Mouse (Mus musculus) G1E (cell line): Measurements from ENCODE around the gene Prdm10. TPM values are rescaled to one million over a fixed set of nuclear protein-coding genes. Genes with fewer than 3 reads are reported as not detected.

Source experiments
- ATAC-seq: 2 replicates; pipeline ENCODE4 v1.8.0; 2016; ENCODE audit warnings: mild to moderate bottlenecking; ENCODE audit not compliant: insufficient number of reproducible peaks, poor library complexity, low FRiP score, severe bottlenecking; ENCODE audit errors: extremely low read depth
- DNase-seq: peaks from one replicate; pipeline ENCODE4 v3.0.0; 2012; ENCODE audit warnings: low spot score
- H3K27me3 ChIP-seq: 2 replicates; pipeline ENCODE4 v1.6.1; 2012; ENCODE audit warnings: mild to moderate bottlenecking, low read length, inconsistent platforms; ENCODE audit not compliant: insufficient read depth
- H3K36me3 ChIP-seq: replicated peaks from 2 replicates; pipeline ENCODE3; 2012; ENCODE audit warnings: mild to moderate bottlenecking, inconsistent platforms
- H3K4me1 ChIP-seq: 2 replicates; pipeline ENCODE4 v1.6.1; 2012; ENCODE audit warnings: low read depth, low read length, inconsistent platforms, mixed read lengths; ENCODE audit not compliant: insufficient read depth
- H3K4me3 ChIP-seq: 2 replicates; pipeline ENCODE4 v1.5.1; 2012; ENCODE audit warnings: low read depth, mild to moderate bottlenecking, inconsistent platforms, low read length, moderate library complexity, mixed read lengths
- H3K9me3 ChIP-seq: replicated peaks from 2 replicates; pipeline ENCODE4 v1.6.1; 2012; ENCODE audit warnings: inconsistent platforms
- CTCF ChIP-seq: IDR thresholded peaks from 2 replicates; pipeline ENCODE4 v1.5.1; 2012; ENCODE audit warnings: low read depth, low read length, inconsistent platforms, mixed read lengths
- GATA1 ChIP-seq: IDR thresholded peaks from 2 replicates; pipeline ENCODE4 v1.6.1; 2012; ENCODE audit warnings: borderline replicate concordance, low read length, inconsistent platforms, mixed read lengths
- GATA2 ChIP-seq: IDR thresholded peaks from 2 replicates; pipeline ENCODE4 v1.6.1; 2012; ENCODE audit warnings: low read depth, low read length, inconsistent platforms, borderline replicate concordance
- POLR2AphosphoS5 ChIP-seq: IDR thresholded peaks from 2 replicates; pipeline ENCODE4 v1.6.1; 2012; ENCODE audit warnings: low read depth, low read length, inconsistent platforms; ENCODE audit not compliant: insufficient replicate concordance
- TAL1 ChIP-seq: conservative IDR thresholded peaks from 2 replicates; pipeline ENCODE4 v1.6.1; 2012; ENCODE audit warnings: low read depth, low read length, inconsistent platforms, mixed read lengths
- polyA plus RNA-seq: library from polyadenylated mRNA; stranded (reverse); fragments of >175 nt; gene quantifications from 2 replicates; pipeline ENCODE4 v1.2.3, GENCODE M21; 2012
- total RNA-seq, 2 experiments: library from RNA; stranded (forward) in 1 of 2; stranded (reverse) in 1 of 2; fragments of 200-1000 nt in 1 of 2; fragments of >200 nt in 1 of 2; fragmentation: Nextera tagmentation in 1 of 2; gene quantifications; 2 replicates each; pipeline ENCODE4 v1.2.3; 2014 to 2017

Gene Prdm10
- total RNA-seq (2014; fragmentation: Nextera tagmentation), result 12.0 and 19.9 TPM in 2 replicates
- 9.5 and 9.9 TPM in 2 replicates for total RNA-seq (2017)
- polyA plus RNA-seq, result 3.6 and 5.3 TPM in 2 replicates

DNA sequence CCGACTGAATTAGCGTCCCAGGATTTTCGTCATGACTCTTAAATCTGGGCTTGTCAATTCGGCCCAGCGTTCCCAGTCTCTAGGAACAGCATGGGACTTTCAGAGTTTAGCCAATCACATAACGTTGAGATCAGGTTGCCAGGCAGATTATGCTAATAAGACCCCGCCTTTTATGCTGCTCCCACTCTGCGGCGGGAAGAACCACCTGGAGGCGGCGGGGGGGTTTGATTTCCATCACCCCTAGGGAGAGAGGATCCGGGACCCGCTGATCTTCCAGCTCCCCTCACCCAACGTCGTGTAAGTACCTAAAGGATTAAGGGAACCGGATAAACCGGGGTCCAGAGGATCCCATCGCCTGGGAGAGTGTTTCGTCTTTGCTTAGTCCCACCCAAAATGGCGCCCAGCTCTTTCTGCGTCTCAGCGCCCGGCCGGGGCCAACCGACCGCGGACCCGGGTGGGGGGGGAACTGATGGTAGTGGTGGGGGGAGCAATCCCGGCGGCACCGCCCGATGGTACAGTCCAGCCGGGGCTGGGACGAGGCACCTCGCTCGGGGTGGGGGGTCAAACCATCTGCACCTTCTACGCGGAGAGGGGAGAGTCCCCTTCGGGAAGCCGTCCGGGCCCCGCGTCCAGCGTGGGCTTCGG is at the start of gene Prdm10:
TSS of gene Prdm10 (plus strand) at position 173 of the 645 bp plus-strand sequence.
- DNase-seq (peak; percentile 95), ATAC-seq (peak; percentile 72)
- H3K4me3 ChIP-seq, result peak within 1 kb of the TSS; percentile 90
- peaks cover 6% of the 10 kb centered on the region for H3K36me3 ChIP-seq
- no peak for TF ChIP-seq TAL1
- TF ChIP-seq CTCF, result no peak
- no peak for TF ChIP-seq GATA1
- TF ChIP-seq GATA2, result no peak
- TF ChIP-seq POLR2AphosphoS5, result no peak; the same call in 1 of the 2 replicates
- no peaks in the 10 kb centered on the region for H3K9me3 ChIP-seq
- H3K4me1 ChIP-seq, result peaks cover 65% of the 10 kb centered on the region
- H3K27me3 ChIP-seq, result no peaks in the 10 kb centered on the region

DNA sequence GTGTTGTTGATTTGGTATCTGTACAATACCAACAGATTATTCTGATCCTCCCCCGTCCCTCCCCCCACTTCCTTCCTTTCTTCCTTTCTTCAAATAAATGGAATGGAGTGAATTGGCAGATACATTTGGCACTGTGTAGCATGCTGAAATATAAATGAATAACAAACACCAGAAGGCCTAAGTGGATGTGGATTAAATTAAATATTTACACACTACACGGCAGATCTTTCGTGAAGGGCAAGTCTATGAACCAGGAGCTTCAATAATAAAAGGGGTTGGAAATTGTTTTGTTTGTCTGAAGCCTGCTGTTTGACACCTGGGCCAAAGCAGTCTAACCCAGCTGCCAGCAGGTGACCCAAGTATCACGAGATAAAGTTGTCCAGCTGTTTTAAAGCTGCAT is 45.3 kb upstream of the Prdm10 start:
- DNase-seq (no peak), ATAC-seq (no peak)
- H3K27me3 ChIP-seq, result no peaks in the 10 kb centered on the region
- H3K9me3 ChIP-seq, result peaks cover 4% of the 10 kb centered on the region
- H3K36me3 ChIP-seq, result no peaks in the 10 kb centered on the region
- H3K4me3 ChIP-seq, result no peak overlapping the region
- H3K4me1 ChIP-seq, result peaks cover 16% of the 10 kb centered on the region
- TF ChIP-seq CTCF (no peak), TAL1 (no peak), POLR2AphosphoS5 (no peak), GATA1 (no peak), GATA2 (no peak)

DNA sequence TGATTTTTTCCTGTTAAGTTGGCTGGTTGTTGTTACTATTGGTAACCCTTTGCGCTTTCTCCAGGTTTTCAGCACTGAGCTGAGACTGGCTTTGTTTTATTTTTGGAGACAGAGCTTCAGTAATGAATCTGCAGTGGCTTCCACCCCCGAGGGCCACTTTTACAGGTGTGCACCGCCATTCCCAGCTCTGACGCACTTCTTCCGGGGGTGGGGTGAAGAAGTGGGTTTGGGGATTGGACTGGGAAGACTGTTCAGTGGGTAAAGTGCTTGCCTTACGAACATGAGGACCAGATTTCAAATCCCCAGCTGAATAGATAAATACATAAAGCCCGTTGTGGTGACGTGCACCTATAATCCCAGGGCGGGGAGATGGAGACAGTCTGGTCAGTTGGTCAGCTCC is 44.8 kb upstream of the Prdm10 start:
- ATAC-seq, result no peak
- H3K27me3 ChIP-seq, result no peaks in the 10 kb centered on the region
- peaks cover 6% of the 10 kb centered on the region for H3K9me3 ChIP-seq
- no peaks in the 10 kb centered on the region for H3K36me3 ChIP-seq
- peaks cover 17% of the 10 kb centered on the region for H3K4me1 ChIP-seq
- TF ChIP-seq TAL1, result no peak
- no peak for TF ChIP-seq POLR2AphosphoS5
- no peak for TF ChIP-seq GATA2
- no peak for TF ChIP-seq GATA1
- TF ChIP-seq CTCF, result no peak
- H3K4me3 ChIP-seq, result no peak overlapping the region
- DNase-seq, result no peak

DNA sequence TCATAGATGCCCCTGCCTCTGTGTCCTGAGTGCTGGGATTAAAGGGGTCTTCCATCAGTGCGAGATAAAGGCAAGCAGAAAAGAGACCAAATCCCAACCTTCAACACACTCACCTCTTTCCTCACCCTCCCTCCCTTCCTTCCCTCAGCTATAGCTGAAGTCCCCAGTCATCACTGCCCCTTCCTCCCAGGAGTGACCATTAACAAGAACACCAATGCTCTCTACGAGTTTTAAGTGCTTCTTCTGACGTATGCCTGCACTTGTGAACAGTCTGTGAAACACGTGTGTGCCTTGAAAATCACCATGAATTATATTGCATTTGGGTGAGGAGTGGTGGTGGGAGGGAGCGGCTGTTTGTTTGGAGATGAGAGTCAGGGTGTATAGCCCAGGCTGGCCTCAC is 44.3 kb upstream of the Prdm10 start:
- ATAC-seq, result no peak
- Histone ChIP-seq H3K4me1 (peaks cover 23% of the 10 kb centered on the region), H3K9me3 (peaks cover 6% of the 10 kb centered on the region), H3K36me3 (no peaks in the 10 kb centered on the region), H3K4me3 (no peak overlapping the region), H3K27me3 (no peaks in the 10 kb centered on the region)
- DNase-seq, result no peak
- TF ChIP-seq CTCF (no peak), TAL1 (no peak), POLR2AphosphoS5 (no peak), GATA1 (no peak), GATA2 (no peak)

DNA sequence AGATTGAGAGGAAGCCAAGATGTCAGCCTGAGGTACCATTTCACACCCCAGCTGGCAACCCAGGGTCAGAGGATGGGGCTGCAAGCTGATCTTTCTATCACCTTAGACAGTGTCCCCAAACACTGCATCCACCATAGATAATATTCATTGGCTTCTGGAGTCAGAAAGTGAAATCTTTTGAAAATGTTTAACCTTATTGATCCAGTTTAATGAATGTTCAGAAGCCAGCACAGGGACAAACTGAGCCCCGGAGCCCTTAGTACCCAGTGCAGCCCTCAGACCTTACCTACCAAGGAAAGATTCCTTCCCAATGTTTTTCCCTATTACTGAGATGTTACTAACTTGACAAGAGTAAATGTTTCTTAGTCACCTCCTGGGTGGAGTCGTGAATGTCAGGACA is 41.8 kb upstream of the Prdm10 start:
- no peak for ATAC-seq
- Histone ChIP-seq H3K4me1 (peaks cover 37% of the 10 kb centered on the region), H3K36me3 (no peaks in the 10 kb centered on the region), H3K4me3 (no peak overlapping the region), H3K27me3 (no peaks in the 10 kb centered on the region), H3K9me3 (peaks cover 6% of the 10 kb centered on the region)
- TF ChIP-seq POLR2AphosphoS5, result no peak
- TF ChIP-seq CTCF, result no peak
- no peak for TF ChIP-seq TAL1
- TF ChIP-seq GATA1, result no peak
- TF ChIP-seq GATA2, result no peak
- DNase-seq, result no peak

DNA sequence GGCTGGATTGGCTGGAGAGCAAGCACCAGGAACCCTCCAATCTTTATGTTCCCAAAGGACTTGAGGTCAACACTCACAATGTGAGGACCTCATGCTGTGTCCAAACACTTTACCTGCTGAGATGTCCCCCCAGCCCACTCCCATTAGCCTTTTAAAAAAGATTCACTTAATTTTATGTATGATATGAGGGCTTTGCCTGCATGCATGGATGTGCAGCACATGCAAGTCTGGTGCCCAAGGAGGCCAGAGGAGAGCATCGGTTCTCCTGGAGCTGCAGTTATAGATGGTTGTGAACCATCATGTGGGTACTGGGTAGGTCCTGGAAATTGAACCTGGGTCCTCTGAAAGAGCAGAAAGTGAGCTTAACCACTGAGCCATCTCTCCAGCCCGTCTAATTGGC is 40.8 kb upstream of the Prdm10 start:
- no peaks in the 10 kb centered on the region for H3K27me3 ChIP-seq
- TF ChIP-seq POLR2AphosphoS5 (no peak), GATA2 (no peak), GATA1 (no peak), CTCF (no peak), TAL1 (no peak)
- DNase-seq (no peak), ATAC-seq (no peak)
- H3K9me3 ChIP-seq, result peaks cover 6% of the 10 kb centered on the region
- no peaks in the 10 kb centered on the region for H3K36me3 ChIP-seq
- peaks cover 41% of the 10 kb centered on the region for H3K4me1 ChIP-seq
- H3K4me3 ChIP-seq, result no peak overlapping the region
